Mouse (Mus musculus): Measurements from ENCODE around the gene Rrnad1.
"Not testable (repeated sequence)": the region's sequence is repeated elsewhere in the genome, so short reads cannot be mapped to it uniquely, and the experiment has no call there.

Rrnad1 gene

GRCm38 (mm10) chr3:87918551-87918950, 12.0 kb downstream of the Rrnad1 start:
- DNase-seq (ENCODE audit: low spot score in 2 of 2) = no peak

GRCm38 (mm10) chr3:87916990-87917389, 13.5 kb downstream of the Rrnad1 start:
- DNase-seq (ENCODE audit: low spot score in 2 of 2) = no peak

DNA sequence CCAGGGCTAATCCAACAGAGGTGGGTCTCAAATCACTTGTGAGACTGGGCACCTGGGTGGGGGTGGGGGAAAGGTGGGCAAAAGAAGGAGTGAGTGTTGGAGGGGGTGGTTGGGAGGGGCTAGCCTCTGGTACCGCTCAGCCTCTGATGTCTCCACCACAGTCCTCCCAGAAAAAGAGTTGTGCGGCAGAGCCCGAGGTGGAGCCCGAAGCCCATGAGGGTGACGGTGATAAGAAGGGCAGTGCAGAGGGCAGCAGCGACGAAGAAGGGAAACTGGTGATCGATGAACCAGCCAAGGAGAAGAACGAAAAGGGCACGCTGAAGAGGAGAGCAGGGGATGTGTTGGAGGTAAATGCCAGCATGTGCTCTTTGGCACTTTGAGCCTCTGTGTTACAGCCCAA, 16.6 kb downstream of the Rrnad1 start:
- no peak for DNase-seq (ENCODE audit: low spot score in 2 of 2)

- DNase-seq (ENCODE audit: low spot score in 2 of 2) = no peak
Measured at GRCm38 (mm10) chr3:87913491-87913890, 17.0 kb downstream of the Rrnad1 start.

DNA sequence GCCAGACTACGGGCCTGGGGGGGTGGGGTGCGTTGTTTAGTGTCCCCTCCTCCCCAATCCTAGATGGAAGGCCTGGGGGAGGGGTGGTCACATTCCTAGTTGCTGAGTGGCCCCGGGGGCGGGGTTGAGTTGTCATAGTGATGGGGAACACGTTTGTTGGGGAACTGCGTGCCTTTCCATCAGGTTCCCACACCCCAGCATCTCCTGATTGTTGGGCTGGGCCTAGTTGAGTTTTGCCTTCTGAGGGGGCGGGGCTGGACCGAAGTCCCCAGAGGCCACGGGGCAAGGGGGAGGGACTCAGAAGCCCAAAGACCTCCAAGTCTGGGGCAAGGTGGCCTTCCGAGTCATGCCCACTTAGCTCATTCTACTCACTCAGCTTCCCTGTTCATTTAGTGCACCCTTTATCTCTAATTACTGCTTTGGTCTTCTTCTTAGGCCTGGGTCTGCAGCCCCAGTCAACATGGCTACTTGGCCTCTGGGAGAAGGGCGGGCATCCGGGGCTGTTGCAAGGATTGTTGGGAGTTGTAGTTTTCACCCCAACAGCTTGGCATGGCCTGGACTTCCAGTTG, 19.9 kb downstream of the Rrnad1 start:
- DNase-seq (ENCODE audit: low spot score in 2 of 2) = peak in 1 of 2 experiments; percentile 51

DNA sequence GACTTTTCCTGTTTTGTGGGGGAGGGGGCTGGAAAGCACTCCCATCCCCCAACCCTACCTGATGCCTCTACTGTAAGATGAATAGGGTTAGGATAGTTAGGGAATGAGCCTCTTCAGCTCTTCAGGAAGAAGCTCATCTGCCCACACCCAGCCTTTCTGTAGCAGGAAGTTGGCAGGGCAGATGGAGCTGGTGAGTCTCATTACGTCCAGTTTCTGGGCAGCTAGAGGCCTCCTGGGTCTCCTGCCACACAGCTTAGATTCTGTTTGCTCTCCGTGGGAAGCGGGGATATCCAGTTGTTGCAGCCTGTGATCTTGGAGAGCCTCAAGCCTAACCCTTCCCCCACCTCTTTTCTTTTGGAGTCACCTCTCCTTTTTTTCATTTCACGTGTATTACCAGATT, 20.6 kb downstream of the Rrnad1 start:
- DNase-seq (ENCODE audit: low spot score in 2 of 2) = no peak

DNA sequence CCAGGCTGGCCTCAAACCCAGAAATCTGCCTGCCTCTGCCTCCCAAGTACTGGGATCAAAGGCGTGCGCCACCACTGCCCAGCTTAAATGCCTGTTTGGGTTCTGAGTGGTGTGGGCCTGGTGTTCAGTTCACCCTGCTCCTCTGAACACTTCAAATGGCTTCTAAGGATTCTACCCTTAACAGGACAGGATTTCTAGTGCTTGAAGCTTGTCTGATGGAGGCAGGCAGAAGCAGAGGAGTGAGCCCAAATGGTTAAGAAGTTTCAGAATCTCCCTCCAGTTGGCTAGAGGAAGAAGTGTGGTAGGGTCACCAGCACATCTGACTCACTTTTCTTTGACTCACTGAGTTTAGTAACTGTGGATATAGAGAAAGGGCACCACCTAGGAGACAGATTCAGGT, 21.1 kb downstream of the Rrnad1 start:
- DNase-seq (ENCODE audit: low spot score in 2 of 2) = no peak

- DNase-seq (ENCODE audit: low spot score in 2 of 2) = no peak
Measured at GRCm38 (mm10) chr3:87907906-87908305, 22.6 kb downstream of the Rrnad1 start.

- no peak for DNase-seq (ENCODE audit: low spot score in 2 of 2)
Measured at GRCm38 (mm10) chr3:87906981-87907857, 23.3 kb downstream of the Rrnad1 start.

DNA sequence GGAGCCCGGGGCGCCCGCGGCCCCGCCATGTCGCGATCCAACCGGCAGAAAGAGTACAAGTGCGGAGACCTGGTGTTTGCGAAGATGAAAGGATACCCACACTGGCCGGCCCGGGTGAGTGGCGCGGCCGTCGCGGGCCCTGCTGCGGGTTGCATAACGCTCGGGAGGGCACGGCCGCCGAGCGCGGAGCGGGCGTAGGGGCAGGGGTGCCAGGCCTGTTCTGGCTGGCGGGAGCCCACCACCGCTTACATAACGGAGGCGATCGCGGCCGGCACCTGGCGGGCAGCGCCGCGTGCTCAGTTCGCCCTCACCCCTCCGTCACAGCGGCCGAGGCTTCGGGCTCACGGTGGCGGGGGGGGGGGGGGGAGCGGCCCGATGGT, 23.9 kb downstream of the Rrnad1 start:
- DNase-seq (ENCODE audit: low spot score in 2 of 2) = no peak

GRCm38 (mm10) chr3:87905880-87906485, 24.5 kb downstream of the Rrnad1 start, which contains the start of gene Hdgf:
TSS of gene Hdgf (plus strand) at chr3:87906321.
- DNase-seq (ENCODE audit: low spot score in 2 of 2) = peak; percentile 89 to 92

GRCm38 (mm10) chr3:87903821-87904220, 26.7 kb downstream of the Rrnad1 start:
- DNase-seq (ENCODE audit: low spot score in 2 of 2) = no peak

- DNase-seq (ENCODE audit: low spot score in 2 of 2) = not testable (repeated sequence)
Measured at GRCm38 (mm10) chr3:87901959-87902358, 28.6 kb downstream of the Rrnad1 start.

- no peak for DNase-seq (ENCODE audit: low spot score in 2 of 2)
Measured at GRCm38 (mm10) chr3:87901036-87901624, 29.4 kb downstream of the Rrnad1 start.

DNA sequence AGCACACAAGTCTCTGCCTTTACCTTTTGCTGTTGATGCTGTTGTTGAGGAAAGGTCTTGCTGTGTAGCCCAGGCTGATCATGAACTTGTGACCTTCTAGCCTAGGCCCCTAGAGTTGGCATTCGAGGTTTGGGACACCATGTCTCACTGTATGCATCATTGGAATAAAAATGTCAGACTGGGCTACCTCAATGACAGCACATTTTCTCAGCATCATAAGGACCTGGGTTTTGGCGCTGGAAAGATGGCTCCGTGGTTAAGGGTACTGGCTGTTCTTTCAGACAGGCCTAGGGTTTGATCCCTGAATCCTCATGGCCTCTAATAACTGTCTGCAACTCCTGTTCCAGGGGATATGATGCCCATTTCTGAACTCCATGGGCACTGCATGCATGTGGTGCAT, 30.7 kb downstream of the Rrnad1 start:
- DNase-seq (ENCODE audit: low spot score in 2 of 2) = no peak

GRCm38 (mm10) chr3:87899266-87899665, 31.3 kb downstream of the Rrnad1 start:
- DNase-seq (ENCODE audit: low spot score in 2 of 2) = no peak

DNA sequence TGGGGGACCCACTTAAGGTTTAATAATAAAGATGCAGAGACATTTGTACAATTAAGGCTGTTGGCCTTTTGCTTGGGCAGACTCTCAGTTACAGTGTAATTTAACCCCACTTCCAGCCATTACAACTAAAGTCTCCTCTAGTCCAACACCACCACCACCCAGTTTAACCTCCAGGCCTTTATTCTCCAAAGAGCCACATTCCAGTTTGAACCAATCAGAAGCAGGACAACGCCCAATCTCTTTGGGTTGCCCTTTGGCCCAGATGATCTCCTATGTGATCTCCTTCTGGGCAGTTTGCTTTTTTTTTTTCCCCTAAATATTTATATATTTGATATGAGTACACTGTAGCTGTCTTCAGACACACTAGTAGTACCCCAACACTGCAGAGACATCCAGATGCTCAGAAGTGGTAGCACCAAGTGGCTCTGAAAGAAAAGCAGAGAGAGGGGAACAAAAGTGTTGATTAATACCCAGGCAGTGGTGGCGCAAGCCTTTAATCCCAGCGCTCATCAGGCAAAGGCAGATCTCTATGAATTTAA, 37.1 kb downstream of the Rrnad1 start:
- DNase-seq (ENCODE audit: low spot score in 2 of 2) = no peak

DNA sequence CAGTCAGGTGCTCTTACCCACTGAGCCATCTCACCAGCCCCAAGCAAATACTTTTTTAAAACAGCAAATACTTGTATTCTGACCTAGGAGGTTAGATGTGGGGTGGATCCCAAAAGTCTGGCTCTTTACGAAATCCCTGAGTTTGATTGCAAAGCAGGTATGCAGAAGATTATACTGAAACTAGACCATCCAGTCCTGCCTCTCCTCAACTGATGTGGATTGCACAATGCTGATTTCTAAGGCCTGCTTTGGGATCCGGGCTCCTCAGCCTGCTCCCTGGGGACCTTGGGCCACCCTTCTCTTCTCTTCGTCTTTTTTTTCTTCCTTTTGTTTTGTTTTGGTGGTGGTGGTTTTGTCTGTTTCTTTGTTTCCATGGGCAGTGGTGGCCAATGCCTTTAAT, 39.0 kb downstream of the Rrnad1 start:
- no peak for DNase-seq (ENCODE audit: low spot score in 2 of 2)

GRCm38 (mm10) chr3:87887400-87887799, 43.1 kb downstream of the Rrnad1 start:
- not testable (repeated sequence) for DNase-seq (ENCODE audit: low spot score in 2 of 2)

- peak in 1 of 2 experiments; percentile 20 for DNase-seq (ENCODE audit: low spot score in 2 of 2)
Measured at GRCm38 (mm10) chr3:87886416-87886815, 44.1 kb downstream of the Rrnad1 start.

DNA sequence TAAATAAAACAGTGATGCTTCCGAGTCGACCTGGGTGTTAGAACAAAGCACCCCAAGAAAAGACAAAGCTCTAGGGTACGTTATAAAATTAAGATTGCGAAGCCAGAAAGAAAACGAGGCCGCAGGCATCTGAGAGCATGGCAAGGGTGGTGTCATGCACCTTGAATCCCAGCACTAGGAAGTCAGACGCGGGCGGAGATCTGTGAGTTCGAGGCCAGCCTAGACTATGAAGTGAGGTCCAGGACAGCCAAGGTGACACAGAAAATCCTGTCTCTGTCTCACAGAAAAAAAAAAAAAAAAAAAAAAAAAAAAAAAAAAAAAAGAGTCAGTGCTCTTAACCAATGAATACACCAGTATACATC, 44.5 kb downstream of the Rrnad1 start:
- no peak for DNase-seq (ENCODE audit: low spot score in 2 of 2)

GRCm38 (mm10) chr3:87885281-87886003, 45.1 kb downstream of the Rrnad1 start, which contains the start of gene Prcc:
TSS of gene Prcc (minus strand) at chr3:87885608.
- peak; percentile 98 to 99 for DNase-seq (ENCODE audit: low spot score in 2 of 2)

Measured in left cerebral cortex, adult 9 months (tissue).